Mouse (Mus musculus): Measurements from ENCODE around the gene Troap.
A peak's percentile ranks its signal among the peaks of the same experiment; 100 is the strongest.

GRCm38 (mm10) chr15:99113396-99113975 is 39.1 kb downstream of the Troap start:
- TF ChIP-seq POLR2AphosphoS2 (IDR thresholded peaks at IDR 0.05; ENCODE audit: insufficient read length, low read depth) (no peak), USF1 (IDR thresholded peaks at IDR 0.05; ENCODE audit: low read depth) (peak; percentile 65), MYOD1 (IDR thresholded peaks at IDR 0.05; ENCODE audit: control insufficient read depth in 1 of 3, insufficient read length in 2 of 3, low read depth in 2 of 3) (no peak), POLR2A (IDR thresholded peaks at IDR 0.05; ENCODE audit: insufficient read length, low read depth) (no peak), E2F4 (IDR thresholded peaks at IDR 0.05; ENCODE audit: insufficient read depth) (no peak), CEBPB (IDR thresholded peaks at IDR 0.05; ENCODE audit: insufficient read depth, poor library complexity, severe bottlenecking) (no peak), MYOG (IDR thresholded peaks at IDR 0.05; ENCODE audit: control insufficient read depth in 1 of 3, insufficient read depth in 1 of 3, insufficient read length in 2 of 3, low read depth in 2 of 3) (no peak), SRF (IDR thresholded peaks at IDR 0.05; ENCODE audit: control insufficient read depth, insufficient read length, low read depth) (no peak)
